Mouse (Mus musculus) T-helper 2 cell (primary cell): ENCODE results near the gene Sema6d.

ENCODE experiments used
- in situ Hi-C: fragments of 300-600 bp; cut with MboI, MseI; formaldehyde crosslinking; loops from one replicate; pipeline ENCODE4 v1.15.1; 2025; ENCODE audit warnings: high pct_unique_total_duplicates

Sema6d gene

GRCm38 (mm10) chr2:124168411-124168810 lies 78.6 kb downstream of the Sema6d start:
- in situ Hi-C loops: no loop called here

DNA sequence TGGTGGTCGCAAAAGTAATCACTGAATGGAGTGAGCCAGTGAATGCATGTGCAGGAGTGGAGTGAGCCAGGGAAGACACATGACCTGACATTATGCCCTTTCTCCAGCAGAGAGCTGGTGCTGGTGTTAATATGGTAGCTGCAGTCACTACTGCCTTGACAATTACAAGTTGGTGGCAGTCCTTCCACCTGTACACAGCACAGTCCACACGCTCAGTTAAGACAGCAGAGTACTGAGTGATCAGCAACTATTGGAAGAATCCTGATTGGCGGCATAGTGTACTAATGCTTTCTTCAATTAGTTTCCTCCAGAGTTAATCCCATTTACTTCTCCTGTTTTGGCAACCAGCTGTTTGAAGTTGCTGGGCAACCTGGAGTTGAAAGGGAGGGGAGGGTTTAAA lies 81.9 kb downstream of the Sema6d start:
- in situ Hi-C loops: no loop called here

DNA sequence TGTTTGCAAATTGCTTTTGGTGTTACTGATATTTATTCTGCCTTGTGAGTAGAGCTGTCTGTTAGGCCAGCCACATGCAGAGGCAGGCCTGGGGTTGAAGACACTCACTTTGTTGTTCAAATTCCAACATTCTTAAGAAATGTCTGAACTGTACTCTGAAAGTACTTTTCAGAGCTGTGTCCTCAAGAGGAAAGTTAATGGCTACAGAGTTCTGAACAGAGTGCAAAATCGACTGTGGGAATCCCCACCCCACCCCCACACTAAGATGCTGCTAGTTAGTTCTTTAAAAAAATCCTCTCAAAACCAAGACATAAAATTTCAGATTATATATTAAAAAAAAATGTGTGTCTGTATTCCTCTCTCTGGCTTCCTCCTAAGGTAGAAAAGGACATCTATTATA lies 86.5 kb downstream of the Sema6d start:
- in situ Hi-C loops: no loop called here

DNA sequence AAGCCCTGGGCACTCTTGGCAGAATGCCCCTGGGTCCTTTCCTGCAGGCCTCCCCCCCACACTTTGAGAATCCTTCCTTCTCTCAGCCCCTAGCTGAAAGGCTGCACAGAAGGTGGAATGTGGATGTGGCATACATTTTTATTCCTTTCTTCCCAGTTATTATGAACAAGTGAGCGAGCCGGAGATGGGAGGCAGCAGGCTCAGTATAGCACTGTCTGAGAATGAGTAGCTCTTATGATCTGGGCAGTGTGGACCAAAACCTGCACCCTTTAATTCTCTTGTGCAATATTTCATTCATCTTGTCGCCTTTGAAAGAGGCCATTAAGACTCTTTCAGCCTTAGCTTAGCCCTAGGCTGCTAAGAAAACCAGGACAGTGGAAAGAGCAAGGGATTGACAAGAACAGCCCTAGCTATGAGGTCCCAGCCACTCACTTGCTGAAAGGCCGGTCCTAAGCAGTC lies 87.0 kb downstream of the Sema6d start:
- in situ Hi-C loops: no loop called here

DNA sequence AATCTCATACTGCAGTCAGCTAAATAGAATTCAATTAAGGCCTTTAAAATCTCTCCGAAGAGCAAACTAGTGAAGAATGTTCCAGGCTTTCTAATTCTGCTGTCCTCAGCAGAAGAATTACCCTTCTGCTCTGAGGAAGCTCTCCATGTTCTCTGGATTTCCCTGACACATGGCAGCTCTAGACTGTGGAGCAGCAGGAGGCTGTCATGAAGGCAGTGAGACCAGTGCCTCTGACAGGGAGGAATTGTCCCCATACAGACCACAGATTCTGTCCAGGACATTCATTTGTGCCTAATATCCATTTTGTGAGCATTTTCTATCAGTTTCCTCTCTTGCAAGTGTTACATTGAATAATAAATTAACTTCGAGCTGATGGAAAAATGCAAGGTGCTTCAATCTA lies 99.5 kb downstream of the Sema6d start:
- in situ Hi-C loops: no loop called here

GRCm38 (mm10) chr2:124194041-124194440 lies 104.3 kb downstream of the Sema6d start:
- in situ Hi-C loops: no loop called here

DNA sequence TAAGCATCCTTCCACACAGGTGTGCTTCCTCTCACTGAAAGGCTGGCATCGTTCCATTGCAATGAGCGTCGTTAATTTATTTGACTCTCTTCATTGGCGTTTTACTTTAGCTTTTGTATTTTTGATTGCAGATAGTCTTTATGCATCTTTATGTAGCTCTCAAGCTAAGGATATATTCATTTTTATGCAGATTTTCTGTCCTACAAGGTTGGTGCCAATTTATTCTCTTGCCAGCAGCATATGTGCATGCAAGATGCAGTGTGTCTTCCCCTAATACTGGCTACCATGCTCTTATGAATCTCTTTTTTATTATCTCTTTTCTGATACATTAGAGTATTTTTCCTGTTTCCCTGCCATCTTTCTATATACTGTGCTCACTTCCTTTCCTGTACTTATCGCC lies 111.7 kb downstream of the Sema6d start:
- in situ Hi-C loops: no loop called here

DNA sequence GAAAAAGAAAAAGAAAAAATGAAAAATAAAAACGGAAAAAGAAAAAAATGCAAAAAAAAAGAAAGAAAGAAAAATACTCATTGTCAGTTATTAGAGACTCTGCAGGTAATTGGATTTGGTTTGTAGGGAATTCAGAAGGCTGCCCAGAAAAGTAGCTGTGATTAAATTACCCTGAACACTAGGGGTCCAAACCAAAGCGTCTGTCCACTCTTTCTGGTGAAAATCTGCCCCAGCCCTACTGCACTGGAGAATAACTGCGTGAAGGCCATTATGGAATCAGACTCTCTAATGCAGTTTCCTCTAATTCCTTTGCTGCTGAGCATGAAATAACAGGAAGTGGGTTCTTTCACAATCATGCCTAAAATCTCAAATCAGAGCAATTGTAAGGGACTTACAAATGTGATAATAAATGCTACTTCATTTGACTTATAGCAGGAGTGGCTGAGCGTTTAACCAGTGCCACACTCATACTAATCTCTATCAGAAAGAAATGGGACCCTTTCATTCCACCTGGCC lies 112.8 kb downstream of the Sema6d start:
- in situ Hi-C loops: no loop called here

GRCm38 (mm10) chr2:124205811-124206210 lies 116.0 kb downstream of the Sema6d start:
- in situ Hi-C loops: no loop called here

GRCm38 (mm10) chr2:124208251-124208650 lies 118.5 kb downstream of the Sema6d start:
- in situ Hi-C loops: no loop called here

DNA sequence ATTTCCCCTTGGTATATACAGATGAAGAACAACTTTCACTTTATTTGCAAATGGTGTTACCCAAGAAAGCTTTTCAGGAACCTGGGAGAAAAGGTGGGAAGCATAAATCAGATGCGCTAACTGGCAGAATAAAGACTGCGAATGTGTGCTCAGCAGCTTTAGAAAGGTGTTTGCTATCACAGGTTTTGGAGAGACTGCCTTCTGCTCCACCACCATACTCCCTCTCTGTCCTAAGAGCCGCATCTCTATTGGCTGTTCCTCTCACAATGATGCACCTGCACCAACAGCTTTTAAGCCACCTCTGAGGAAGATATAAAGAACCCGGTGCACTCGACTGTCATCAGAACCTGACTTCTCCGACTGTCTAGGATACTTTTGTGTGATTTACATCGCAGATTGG lies 133.8 kb downstream of the Sema6d start:
- in situ Hi-C loops: no loop called here

DNA sequence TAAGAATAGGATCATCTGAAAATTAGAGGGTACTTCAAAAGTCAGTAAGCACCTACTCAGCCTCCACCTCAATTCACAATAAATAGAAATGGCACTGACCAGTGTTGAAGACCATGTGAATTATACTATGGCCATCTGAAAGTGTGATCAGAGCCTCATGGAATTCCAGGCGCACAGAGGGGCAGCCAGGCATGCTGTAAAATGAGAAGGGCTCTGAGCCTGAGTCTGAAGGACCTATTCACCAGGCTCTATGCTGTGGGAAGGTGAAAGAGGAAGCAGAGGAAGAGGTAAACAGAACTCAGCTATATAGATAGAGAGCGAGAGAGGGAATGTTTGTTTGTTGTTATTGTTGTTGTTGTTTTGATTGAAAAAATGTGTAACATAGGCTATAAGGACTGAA lies 134.6 kb downstream of the Sema6d start:
- in situ Hi-C loops: no loop called here

DNA sequence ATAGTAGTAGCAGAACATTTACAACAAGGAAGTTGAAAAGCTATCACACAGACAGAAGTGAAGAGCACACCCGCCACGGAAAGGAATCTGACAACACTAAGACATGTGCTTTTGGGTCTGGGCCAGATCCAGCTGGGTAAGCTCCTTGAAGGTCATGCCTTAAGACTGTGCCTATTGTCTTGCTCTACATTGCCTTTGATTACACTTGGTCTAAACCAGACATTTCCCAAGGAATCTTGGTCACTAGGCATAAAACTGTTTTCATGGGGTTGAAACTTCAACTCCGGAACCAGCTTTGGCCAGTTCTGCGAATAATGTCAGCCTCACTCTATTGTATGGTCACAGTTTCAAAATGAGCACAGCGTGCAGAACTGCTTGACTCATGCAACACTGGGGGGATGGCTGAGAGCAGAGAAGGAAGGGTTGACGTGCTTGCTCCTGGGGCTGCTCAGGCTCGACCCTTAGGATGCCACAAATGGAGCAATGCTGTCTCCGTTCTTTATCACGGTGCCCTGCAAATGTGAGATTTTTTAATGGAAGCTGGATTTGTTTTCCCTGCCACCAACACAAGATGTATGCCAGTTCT lies 145.0 kb downstream of the Sema6d start:
- in situ Hi-C loops: no loop called here

GRCm38 (mm10) chr2:124235237-124236055 lies 145.7 kb downstream of the Sema6d start:
- in situ Hi-C loops: no loop called here

GRCm38 (mm10) chr2:124236831-124237230 lies 147.1 kb downstream of the Sema6d start:
- in situ Hi-C loops: no loop called here

GRCm38 (mm10) chr2:124243608-124244007 lies 153.8 kb downstream of the Sema6d start:
- in situ Hi-C loops: no loop called here

DNA sequence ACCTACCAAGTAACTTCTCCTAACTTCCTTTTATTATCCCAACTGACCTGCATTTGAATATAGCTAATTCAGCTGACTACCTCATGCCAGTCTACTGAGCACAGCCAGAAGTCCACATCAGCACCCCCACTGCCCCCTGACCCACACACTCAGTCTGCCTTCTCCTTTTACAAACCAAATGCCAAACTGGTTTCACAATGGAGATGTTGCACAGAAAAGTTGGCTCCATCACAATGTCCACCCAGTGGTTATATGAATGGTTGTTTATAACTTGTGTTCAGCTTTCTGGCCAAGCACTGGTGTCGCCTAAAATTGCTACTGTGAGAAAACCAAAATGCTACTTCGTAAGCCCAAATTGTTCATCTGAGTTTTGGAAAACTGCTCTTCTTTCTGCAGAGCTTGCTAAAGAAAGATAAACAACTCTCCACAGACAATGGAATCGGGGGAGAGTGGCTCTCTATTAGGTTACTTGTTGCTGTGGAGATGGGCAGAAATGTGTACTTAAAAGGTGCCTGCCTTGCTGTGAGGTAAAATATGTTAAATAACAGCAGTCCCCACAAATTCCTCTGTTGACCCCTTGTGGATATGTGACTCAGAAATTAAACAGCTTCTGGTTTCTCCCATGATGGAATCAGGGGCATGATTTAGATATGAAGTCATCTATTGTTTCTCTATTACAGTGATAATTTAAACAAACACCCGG lies 154.9 kb downstream of the Sema6d start:
- in situ Hi-C loops: no loop called here

DNA sequence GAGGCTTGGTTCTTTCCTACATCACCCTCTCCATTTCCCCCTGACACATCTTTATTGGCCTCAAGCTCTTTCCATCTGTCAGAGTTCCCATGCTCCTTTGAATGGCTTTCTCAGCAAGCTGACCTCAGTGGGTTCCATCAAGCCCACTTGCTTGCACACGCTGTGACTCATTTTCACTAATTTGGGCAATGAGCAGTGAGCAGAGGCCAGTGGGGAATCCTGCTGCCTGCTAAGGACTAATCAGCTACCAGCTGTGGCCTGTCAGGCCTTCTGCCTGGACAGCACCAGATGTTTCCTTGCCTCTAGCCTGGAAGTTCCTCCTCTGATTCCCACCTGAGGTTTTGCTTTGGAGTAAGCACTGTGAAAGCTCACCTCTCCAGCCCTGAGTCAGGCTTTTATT lies 168.3 kb downstream of the Sema6d start:
- in situ Hi-C loops: no loop called here

- in situ Hi-C loops: no loop called here
Observed at GRCm38 (mm10) chr2:124264309-124264708, 174.5 kb downstream of the Sema6d start.

DNA sequence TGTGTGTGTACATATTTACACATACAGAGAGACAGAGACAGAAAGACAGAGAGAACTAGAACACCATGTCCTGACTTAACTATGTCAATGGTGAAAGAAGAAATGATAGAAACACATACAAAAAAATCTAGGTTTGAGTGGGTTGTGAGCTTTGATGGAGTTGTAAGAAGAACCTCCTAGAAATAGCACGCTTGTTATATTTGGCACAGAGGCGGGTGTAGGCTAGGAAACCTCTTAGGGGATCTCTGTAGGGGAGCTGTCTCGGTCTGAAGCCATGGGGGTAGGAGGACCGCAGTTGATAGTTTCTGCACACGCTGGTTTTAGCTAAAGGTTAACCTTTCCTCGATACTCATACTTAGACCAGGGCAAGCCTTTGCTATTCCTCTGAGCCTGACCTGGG lies 181.4 kb downstream of the Sema6d start:
- in situ Hi-C loops: no loop called here

GRCm38 (mm10) chr2:124277492-124277891 lies 187.7 kb downstream of the Sema6d start:
- in situ Hi-C loops: no loop called here

DNA sequence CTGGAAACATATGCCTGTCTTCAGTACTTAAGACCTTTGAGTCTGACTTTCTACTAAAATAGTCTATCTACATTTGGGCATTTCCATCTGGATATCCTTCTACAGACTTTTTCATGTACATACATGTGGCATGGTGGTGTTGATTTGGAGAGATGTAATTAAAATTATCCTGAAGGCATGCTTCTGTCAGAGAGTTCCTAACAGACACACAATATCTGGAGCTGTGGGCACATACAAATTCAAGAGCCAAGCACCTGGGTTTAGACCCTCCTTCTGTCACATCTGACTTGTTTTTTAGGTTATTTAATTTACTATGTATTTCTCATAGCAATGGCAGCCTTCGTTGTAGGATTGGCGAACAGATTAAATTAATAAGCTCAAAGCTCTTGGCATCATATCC lies 195.3 kb downstream of the Sema6d start:
- in situ Hi-C loops: no loop called here

DNA sequence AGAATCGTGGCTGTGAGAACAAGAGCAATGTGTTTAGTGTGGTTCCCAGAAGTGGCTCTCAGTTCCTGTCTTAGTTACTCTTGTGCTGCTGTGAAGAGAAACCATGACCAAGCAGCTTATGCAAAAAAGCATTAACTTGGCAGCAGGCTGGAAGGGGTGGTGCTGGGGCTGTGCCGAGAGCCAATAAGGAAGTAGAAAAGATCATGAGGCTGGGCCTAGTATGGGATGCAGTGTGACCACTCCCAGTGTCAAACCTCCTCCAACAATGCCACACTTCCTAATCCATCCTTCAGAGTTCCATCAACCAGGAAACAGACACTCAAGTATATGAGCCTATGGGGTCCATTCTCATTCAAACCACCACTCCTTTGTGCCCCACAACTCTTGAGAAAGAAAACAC lies 199.6 kb downstream of the Sema6d start:
- in situ Hi-C loops: no loop called here
